Mouse (Mus musculus) liver, adult 2 months (tissue): Measurements from ENCODE around the gene Hivep2. TPM values are rescaled to one million over a fixed set of nuclear protein-coding genes. Genes with fewer than 3 reads are reported as not detected.

Source experiments
- DNase-seq: peaks from one replicate; pipeline ENCODE4 v3.0.0-alpha.2; 2011; ENCODE audit warnings: low read depth, low spot score; ENCODE audit errors: extremely low read depth
- H3K27ac ChIP-seq: fragments of 200-500 bp; replicated peaks from 2 replicates; pipeline ENCODE4 v1.5.1; 2012; ENCODE audit warnings: low read depth, mild to moderate bottlenecking, control low read depth, inconsistent platforms, low read length; ENCODE audit not compliant: insufficient read depth
- H3K27me3 ChIP-seq: fragments of 200-500 bp; 2 replicates; pipeline ENCODE4 v1.6.1; 2012; ENCODE audit warnings: mild to moderate bottlenecking, moderate library complexity, low read length, inconsistent platforms; ENCODE audit not compliant: control insufficient read depth, insufficient read depth
- H3K36me3 ChIP-seq: fragments of 200-500 bp; 2 replicates; pipeline ENCODE4 v1.6.1; 2012; ENCODE audit warnings: low read length, inconsistent platforms; ENCODE audit not compliant: control insufficient read depth, insufficient read depth
- H3K4me1 ChIP-seq: fragments of 200-500 bp; 2 replicates; pipeline ENCODE4 v1.6.1; 2011; ENCODE audit warnings: low read length; ENCODE audit not compliant: control insufficient read depth, insufficient read depth
- H3K4me3 ChIP-seq: fragments of 200-500 bp; 2 replicates; pipeline ENCODE4 v1.5.1; 2011; ENCODE audit warnings: low read depth, mild to moderate bottlenecking, control low read depth, low read length, moderate library complexity; ENCODE audit not compliant: insufficient read depth
- H3K79me2 ChIP-seq: fragments of 200-500 bp; 2 replicates; pipeline ENCODE4 v1.6.1; 2012; ENCODE audit warnings: inconsistent platforms, mild to moderate bottlenecking, low read length, moderate library complexity; ENCODE audit not compliant: control insufficient read depth, insufficient read depth
- H3K9ac ChIP-seq: fragments of 200-500 bp; 2 replicates; pipeline ENCODE4 v1.6.1; 2012; ENCODE audit warnings: low read depth, mild to moderate bottlenecking, control low read depth, inconsistent platforms, low read length
- CTCF ChIP-seq: fragments of 200-500 bp; IDR thresholded peaks from 2 replicates; pipeline ENCODE4 v1.5.1; 2011; ENCODE audit warnings: low read depth, low read length, control low read depth
- POLR2A ChIP-seq: fragments of 200-500 bp; IDR thresholded peaks from 2 replicates; pipeline ENCODE4 v1.6.1; 2011; ENCODE audit warnings: low read length, control low read depth; ENCODE audit not compliant: insufficient read depth; ENCODE audit errors: extremely low read depth
- WGBS: fragments of 180-500 bp; shearing (Covaris S2); methylation state at CpG from one replicate; pipeline ENCODE4 v1.1.7; 2018; 5-methylcytosine and 5-hydroxymethylcytosine counted together
- polyA plus RNA-seq: library from polyadenylated mRNA; depleted of rRNA; stranded (reverse); fragments of >200 nt; gene quantifications from 2 replicates; pipeline ENCODE4 v1.2.3, GENCODE M21; 2012
- total RNA-seq: library from RNA; depleted of rRNA; stranded (reverse); fragments of >200 nt; gene quantifications from 2 replicates; pipeline ENCODE4 v1.2.3, GENCODE M21; 2014

Hivep2 gene
- total and polyA plus RNA-seq, 2 experiments, result 1.5 to 6.4 TPM

DNA sequence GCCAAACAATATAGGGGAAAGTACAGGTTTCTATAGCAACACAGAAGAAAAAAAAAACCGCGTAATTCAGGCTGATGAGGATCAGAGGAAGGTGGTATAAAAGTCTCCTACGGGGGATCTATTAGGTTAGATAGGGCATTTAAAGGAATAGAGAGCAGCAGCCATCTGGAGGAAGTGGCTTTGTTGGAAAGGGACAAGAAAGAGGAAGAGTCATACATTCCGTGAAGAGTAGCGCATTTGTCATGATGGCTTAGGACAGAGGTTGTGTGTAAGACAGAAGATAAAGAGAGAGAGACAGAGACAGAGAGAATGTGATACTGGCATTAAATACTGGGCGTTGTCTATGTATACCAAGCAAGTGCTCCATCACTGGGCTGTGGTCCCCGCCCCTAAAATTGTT is 32.6 kb upstream of the Hivep2 start:
- no peaks in the 10 kb centered on the region for H3K36me3 ChIP-seq
- H3K4me1 ChIP-seq, result no peaks in the 10 kb centered on the region
- no peaks in the 10 kb centered on the region for H3K79me2 ChIP-seq
- H3K4me3 ChIP-seq, result no peak overlapping the region
- WGBS, result 74% methylated on average over 7 of the region's 7 CpGs
- TF ChIP-seq CTCF, result no peak
- no peak for TF ChIP-seq POLR2A
- H3K27me3 ChIP-seq, result no peaks in the 10 kb centered on the region
- H3K9ac ChIP-seq, result no peak overlapping the region
- no peak overlapping the region for H3K27ac ChIP-seq
- no peak for DNase-seq

DNA sequence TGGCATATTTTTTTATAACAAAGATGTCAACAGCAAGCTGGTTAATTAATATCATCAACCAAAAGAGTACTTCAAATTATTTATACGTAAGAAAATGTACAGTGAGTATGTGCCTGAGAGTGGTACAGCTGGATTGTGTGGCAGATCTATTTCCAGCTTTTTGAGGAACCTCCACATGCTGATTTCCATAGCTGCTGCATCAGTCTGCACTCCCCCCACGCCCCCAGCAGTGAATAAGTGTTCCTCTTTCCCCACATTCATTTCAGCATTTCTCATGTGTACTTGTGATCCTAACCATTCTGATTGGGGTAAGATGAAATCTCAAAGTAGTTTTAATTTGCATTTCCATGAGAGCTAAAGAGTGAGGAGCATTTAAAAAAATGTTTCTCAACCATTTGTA is 30.2 kb upstream of the Hivep2 start:
- TF ChIP-seq CTCF (no peak), POLR2A (no peak)
- Histone ChIP-seq H3K4me1 (no peaks in the 10 kb centered on the region), H3K36me3 (no peaks in the 10 kb centered on the region), H3K27me3 (no peaks in the 10 kb centered on the region), H3K79me2 (no peaks in the 10 kb centered on the region), H3K27ac (no peak overlapping the region), H3K4me3 (no peak overlapping the region), H3K9ac (no peak overlapping the region)
- whole genome bisulfite sequencing, result 87% methylated on average over 2 of the region's 2 CpGs
- DNase-seq, result no peak

DNA sequence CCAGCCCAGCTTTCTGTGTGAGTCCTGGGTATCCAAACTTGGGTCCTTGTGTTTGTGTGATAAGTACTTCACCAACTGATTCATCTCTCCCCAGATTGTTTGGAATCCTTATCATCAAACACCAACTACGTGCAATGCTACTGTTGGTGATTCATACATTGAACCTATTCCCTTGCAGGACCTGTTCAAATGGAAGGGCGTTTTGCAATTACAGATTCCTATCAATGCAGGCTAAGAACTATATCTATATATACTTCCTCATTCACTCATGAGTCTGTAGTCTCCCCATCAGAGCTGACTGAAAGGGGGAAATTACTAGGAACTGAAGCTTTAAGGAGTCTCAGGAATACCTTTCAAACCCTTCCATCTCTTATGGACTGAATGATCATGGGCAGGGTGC is 24.5 kb upstream of the Hivep2 start:
- no peak for DNase-seq
- H3K9ac ChIP-seq, result no peak overlapping the region
- WGBS, result 82% methylated on average over 2 of the region's 2 CpGs
- H3K27me3 ChIP-seq, result no peaks in the 10 kb centered on the region
- no peak overlapping the region for H3K4me3 ChIP-seq
- H3K4me1 ChIP-seq, result no peaks in the 10 kb centered on the region
- H3K36me3 ChIP-seq, result no peaks in the 10 kb centered on the region
- H3K27ac ChIP-seq, result no peak overlapping the region
- H3K79me2 ChIP-seq, result no peaks in the 10 kb centered on the region
- TF ChIP-seq CTCF (no peak), POLR2A (no peak)

DNA sequence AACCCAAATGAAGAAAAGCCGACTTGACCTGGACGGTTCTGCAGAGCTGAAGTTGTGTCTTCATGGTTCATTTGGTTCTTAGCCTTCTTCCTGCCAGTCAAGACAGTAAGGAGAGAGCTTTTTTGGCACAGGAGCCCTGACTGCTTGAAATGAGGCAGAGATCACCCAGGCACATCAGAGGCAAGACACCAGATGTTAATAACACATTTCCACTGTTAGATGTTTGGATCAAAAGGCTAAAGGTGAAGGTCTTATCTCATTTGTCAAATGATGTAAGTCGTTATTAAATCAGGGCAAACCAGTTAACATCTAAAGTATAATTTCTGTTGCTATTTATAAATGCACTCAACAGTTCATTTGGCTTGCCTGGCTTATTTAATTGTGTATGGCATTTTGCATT is 22.2 kb upstream of the Hivep2 start:
- no peak overlapping the region for H3K4me3 ChIP-seq
- no peaks in the 10 kb centered on the region for H3K4me1 ChIP-seq
- H3K79me2 ChIP-seq, result no peaks in the 10 kb centered on the region
- DNase-seq, result no peak
- WGBS, result 65% methylated on average over 3 of the region's 3 CpGs
- H3K9ac ChIP-seq, result no peak overlapping the region
- no peak overlapping the region for H3K27ac ChIP-seq
- no peak for TF ChIP-seq CTCF
- no peaks in the 10 kb centered on the region for H3K27me3 ChIP-seq
- H3K36me3 ChIP-seq, result no peaks in the 10 kb centered on the region

DNA sequence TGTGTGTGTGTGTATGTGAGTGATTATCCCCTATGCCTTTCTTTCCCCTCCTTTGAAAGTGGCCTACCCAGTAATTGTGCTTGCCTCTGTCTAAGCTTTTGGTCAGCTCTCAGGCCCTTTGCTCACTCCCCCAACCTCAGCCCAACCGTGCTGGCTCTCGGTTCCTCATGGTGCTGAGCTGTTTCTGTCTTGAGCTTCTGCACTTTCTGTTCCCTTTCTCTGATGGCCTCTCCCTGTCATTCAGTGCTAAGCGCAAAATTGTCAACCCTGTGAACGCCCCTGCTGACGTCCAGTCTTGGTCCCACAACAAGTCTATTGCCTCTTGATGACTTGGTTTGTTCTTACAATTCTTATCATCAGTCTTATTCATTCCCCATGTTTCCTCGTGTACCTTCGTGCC is 19.4 kb upstream of the Hivep2 start:
- DNase-seq, result peak; percentile 25
- 70% methylated on average over 7 of the region's 7 CpGs for WGBS
- no peak overlapping the region for H3K4me3 ChIP-seq
- no peak overlapping the region for H3K27ac ChIP-seq
- no peak overlapping the region for H3K9ac ChIP-seq
- TF ChIP-seq CTCF (no peak), POLR2A (no peak)
- no peaks in the 10 kb centered on the region for H3K4me1 ChIP-seq
- H3K36me3 ChIP-seq, result no peaks in the 10 kb centered on the region
- H3K79me2 ChIP-seq, result no peaks in the 10 kb centered on the region
- no peaks in the 10 kb centered on the region for H3K27me3 ChIP-seq

DNA sequence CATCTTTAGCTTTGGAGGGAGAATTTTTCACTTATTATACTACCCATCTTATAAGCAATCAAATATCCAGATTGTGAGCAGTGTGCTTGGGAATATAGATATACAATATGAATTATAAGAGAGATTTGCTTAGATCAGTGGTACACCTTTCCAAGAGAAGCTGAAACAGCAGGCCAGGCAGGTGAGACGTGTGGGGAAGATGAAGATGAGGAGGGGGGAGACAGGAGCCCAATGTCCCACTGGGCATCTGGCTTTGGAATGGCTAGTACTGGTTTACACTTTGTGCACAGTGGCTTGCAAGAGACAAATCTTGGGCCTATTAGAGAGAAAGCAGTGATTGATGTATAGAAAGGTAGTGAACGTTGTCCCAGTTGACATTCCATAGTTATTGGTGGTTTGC is 2.9 kb upstream of the Hivep2 start:
- no peaks in the 10 kb centered on the region for H3K36me3 ChIP-seq
- no peak overlapping the region for H3K9ac ChIP-seq
- peaks cover 4% of the 10 kb centered on the region; the same call in 1 of the 2 replicates for H3K4me1 ChIP-seq
- no peaks in the 10 kb centered on the region for H3K27me3 ChIP-seq
- DNase-seq, result no peak
- no peak overlapping the region for H3K4me3 ChIP-seq
- TF ChIP-seq CTCF (no peak), POLR2A (no peak)
- no peak overlapping the region for H3K27ac ChIP-seq
- H3K79me2 ChIP-seq, result no peaks in the 10 kb centered on the region
- 87% methylated on average over 2 of the region's 2 CpGs for WGBS
